Mouse (Mus musculus): ENCODE data around the gene Noct.
A peak's percentile ranks its signal among the peaks of the same experiment; 100 is the strongest.

Gene Noct

DNA sequence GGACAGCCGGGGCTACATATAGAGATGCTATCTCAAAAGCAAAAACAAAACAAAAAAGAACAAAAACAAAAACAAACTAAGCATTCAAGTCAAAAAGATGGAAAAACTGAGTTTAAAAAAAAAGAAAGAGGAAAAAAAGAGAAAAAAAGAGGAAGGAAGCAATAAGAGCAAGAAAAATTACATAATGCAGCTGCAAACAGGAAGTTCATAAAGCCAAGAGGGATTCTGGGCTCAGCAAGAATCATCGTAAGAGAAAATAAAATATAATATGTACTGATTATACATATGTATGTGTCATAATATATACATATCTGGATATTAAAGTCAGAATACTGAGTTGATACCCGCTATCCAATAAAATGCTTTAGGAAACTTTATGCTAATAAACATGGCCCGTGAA lies 57.5 kb downstream of the Noct start:
- DNase-seq, result no peak

DNA sequence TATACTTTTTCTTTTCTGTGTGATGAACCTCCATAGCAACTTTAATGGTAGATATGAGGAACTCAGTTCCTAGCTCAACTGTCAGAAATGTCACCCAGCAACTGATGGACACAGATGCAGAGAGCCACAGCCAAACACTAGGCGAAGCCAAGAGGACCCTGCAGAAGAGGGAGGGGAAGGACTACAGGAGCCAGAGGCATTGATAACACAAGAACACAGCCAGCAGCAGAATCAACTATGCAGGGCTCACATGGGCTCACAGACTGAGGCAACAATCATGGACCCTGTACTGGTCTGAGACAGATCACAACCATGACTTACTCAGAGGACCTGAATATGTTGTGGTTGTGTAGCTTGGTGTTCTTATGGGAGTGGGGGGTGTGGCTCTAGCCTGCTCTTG lies 60.1 kb downstream of the Noct start:
- no peak for DNase-seq

DNA sequence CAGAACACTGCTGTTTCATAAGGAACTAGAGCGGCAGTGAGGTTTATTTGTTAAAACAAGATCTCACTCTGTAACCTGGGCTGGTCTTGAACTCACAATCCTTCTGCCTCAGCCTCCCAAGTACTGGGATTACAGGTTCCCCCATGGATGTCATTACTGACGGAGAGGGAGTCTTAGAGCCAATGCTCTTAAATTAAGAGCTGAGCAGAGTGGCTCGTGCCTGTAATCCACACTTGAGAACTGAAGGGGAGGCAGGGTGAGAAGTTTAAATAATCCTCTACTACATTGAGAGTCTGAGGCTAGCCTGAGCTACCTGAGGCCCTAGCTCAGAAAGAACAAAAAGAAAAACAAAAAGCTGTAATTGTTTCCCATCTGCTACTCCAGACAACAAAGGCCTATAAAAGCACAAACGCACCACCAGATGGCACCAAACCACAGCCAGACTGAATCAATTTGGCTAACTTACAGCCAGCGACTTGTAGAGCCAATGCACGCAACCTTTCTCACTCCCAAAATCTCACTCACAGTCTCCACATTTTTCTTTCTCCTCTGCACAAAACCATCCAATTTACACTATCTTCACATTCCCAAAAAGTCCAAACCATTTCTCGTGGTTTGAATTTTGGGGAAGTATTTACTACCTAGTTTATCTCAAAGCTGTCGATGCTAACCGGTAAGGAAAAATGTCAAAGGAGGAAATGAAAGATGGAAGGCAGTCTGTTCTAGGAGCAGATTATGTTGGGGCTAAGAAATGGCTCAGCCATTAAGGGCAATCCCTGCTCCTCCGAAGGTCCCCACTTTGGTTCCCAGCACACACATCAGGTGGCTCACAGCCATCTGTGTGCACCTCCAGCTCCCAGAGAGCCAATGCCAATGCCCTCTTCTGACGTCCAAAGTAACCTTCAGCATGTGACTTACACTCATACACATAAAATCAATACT lies 64.9 kb downstream of the Noct start:
- peak; percentile 91 for DNase-seq

DNA sequence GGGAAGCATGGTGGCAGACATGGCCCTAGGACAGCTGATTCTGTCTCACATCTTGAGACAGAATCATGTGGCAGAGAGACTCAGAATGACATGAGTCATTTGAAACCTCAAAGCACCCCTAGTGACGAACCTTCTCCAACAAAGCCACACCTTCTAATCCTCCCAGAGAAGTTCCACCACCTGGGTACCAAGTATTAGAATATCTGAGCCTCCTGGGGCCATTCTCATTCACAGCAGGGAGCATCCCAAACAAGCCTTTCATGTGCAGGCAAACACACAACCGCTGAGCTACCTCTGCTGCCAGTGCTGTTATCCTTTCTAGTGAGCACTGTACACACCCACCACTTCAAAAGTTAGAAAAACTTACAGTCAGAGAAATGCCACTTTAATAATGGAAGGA lies 70.0 kb downstream of the Noct start:
- no peak for DNase-seq

DNA sequence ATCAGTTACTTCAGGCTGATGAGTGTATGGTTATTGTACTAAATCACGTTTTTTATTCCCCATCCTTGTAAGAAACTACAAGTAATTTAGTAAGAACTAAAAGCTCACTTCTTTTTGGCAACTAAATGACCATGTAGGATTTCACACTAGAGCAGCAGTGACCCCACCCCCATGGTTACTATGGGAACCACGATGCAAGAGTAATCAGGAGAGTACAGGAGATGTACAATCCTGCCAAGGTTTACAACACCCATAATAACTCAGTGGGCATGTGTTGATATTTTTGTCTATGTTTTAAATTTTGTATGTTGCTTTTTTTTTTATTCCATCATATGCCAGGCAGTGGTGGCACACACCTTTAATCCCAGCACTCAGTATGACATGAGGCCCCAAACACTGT lies 71.0 kb downstream of the Noct start:
- DNase-seq, result no peak

DNA sequence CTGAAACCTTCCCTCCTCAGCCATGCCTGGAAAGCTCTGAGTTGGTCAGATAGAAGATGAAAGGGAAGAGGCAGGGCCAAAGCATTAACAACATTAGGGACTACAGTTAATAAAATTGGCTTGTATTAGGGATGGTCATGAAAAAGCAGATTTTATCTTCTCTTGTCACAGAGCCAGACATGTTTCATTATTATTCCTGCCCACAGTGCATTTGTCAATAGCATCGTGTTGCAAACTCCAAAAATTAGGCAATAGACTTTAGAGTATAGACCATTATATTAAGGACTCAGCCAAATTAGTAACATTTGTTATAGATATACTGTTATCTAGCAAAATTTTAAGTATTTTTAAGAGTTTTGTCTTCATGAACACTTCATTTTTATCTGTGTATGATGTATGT lies 72.5 kb downstream of the Noct start:
- no peak for DNase-seq
